11 mouse cellular contexts compared by ENCODE assay signal in the genomic region with DNA sequence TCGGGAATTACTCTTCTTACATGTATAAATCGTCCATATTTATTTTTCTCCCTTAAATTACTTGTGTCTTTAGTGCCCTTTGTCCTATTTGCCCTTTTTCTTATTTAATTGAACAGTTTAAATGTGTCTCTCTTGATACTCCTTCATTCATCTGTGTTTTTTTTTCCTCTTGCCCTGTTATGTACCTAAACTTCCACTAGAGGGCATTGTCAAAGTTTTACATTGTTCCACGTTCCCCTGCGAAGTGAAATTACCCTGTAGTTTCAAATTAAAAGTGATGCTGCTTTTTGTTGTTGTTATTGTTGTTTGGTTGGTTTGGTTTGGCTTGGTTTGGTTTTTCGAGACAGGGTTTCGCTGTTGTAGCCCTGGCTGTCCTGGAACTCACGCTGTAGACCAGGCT. TPM values are rescaled to one million over a fixed set of nuclear protein-coding genes. Genes with fewer than 3 reads are reported as not detected.
DNase-seq lines count a peak whose midpoint lies in the region; ATAC-seq and TF ChIP-seq lines count a peak whose summit lies in the region.
"Had no signal": no experiment of that assay in that cellular context is flagged by ENCODE, and none has a peak within 500 bp of the region (broad histone marks: within the 10 kb centered on the region; RNA-seq: fewer than 3 reads in every experiment).

No protein-coding gene starts in this region.

- 82% methylated on average over 7 of the region's 7 CpGs for WGBS in intestine, postnatal 0 days
- 81% methylated on average over 7 of the region's 7 CpGs for WGBS in intestine, embryonic 16.5 days

- no peaks in the 10 kb centered on the region for H3K79me2 ChIP-seq in CH12.LX (replicated peaks; ENCODE audit: control insufficient read depth, extremely low read depth, insufficient read depth, poor library complexity, severe bottlenecking)

- peak; percentile 60 for TF ChIP-seq CTCF in intestine, postnatal 0 days (IDR thresholded peaks at IDR 0.05; ENCODE audit: low read depth)
- TF ChIP-seq CTCF in CH12.LX (conservative IDR thresholded peaks at IDR 0.05 in 1 of 2, IDR thresholded peaks at IDR 0.05 in 1 of 2; ENCODE audit: low read depth in 2 of 2, low read length in 2 of 2): peak; percentile 40 to 72

- no peak overlapping the region for H3K4me3 ChIP-seq in intestine, postnatal 0 days (ENCODE audit: low read depth, low read length)
- no peak overlapping the region for H3K4me3 ChIP-seq in intestine, embryonic 16.5 days (ENCODE audit: low read length)
- no peak overlapping the region for H3K4me3 ChIP-seq in CH12.LX (replicated peaks in 1 of 3; ENCODE audit: low read depth in 2 of 3, low read length in 2 of 3, poor library complexity in 1 of 3)

- dilution Hi-C loops in CH12.LX (cut with MboI; ENCODE audit: extremely low pct_ligation_motif_present, extremely low pct_unique_long_range_greater_than_20kb, low sequenced_read_pairs): no loop called here

- no peaks in the 10 kb centered on the region for H3K27me3 ChIP-seq in intestine, postnatal 0 days (replicated peaks; ENCODE audit: control insufficient read depth, insufficient read depth, low read length)
- H3K27me3 ChIP-seq in intestine, embryonic 16.5 days (replicated peaks; ENCODE audit: control insufficient read depth, insufficient read depth, low read length): no peaks in the 10 kb centered on the region
- H3K27me3 ChIP-seq in CH12.LX (replicated peaks): no peaks in the 10 kb centered on the region

- in situ Hi-C loops in CH12.LX (cut with MboI; ENCODE audit: low pct_ligation_motif_present, low pct_unique_long_range_greater_than_20kb, low sequenced_read_pairs): loop anchor here (10.0 to 25.0 kb wide), 4 partner anchors 48 to 476 kb away; no protein-coding TSS in a partner anchor

- no peaks in the 10 kb centered on the region for H3K4me1 ChIP-seq in intestine, postnatal 0 days (replicated peaks; ENCODE audit: control insufficient read depth, insufficient read depth, low read length)
- peaks cover 15% of the 10 kb centered on the region for H3K4me1 ChIP-seq in intestine, embryonic 16.5 days (ENCODE audit: control insufficient read depth, insufficient read depth, low read length)
- H3K4me1 ChIP-seq in CH12.LX (ENCODE audit: control insufficient read depth in 1 of 2, insufficient read depth in 2 of 2): peaks cover 46 to 76% of the 10 kb centered on the region in 2 experiments

- no peak for TF ChIP-seq EP300 in CH12.LX (IDR thresholded peaks at IDR 0.05; ENCODE audit: low read length)

- no peak for ATAC-seq in intestine, postnatal 0 days
- no peak for ATAC-seq in intestine, embryonic 16.5 days
- 0 out of 2 replicates have a peak, but pooled peaks have one; percentile 20 for ATAC-seq in granulocyte monocyte progenitor cell, adult 5-6 weeks (replicated peaks; ENCODE audit: poor library complexity, severe bottlenecking)
- ATAC-seq: inflammation-experienced regulatory T-cells, adult 6 months had no signal

- DNase-seq in 416B (ENCODE audit: low read depth) (peak; percentile 45), CH12.LX (ENCODE audit: extremely low read depth) (peak; percentile 65)
- no peak for DNase-seq in right cerebral cortex, postnatal 25 days
- DNase-seq in spleen, postnatal 4 days (ENCODE audit: low spot score in 2 of 2): no peak
- DNase-seq: cerebellum, postnatal 10 days; kidney, postnatal 4 days; left cerebral cortex, postnatal 4 days had no signal

- H3K9ac ChIP-seq in intestine, postnatal 0 days (ENCODE audit: low read depth, low read length): no peak overlapping the region
- H3K9ac ChIP-seq in intestine, embryonic 16.5 days (ENCODE audit: low read depth, low read length): no peak overlapping the region
- H3K9ac ChIP-seq in CH12.LX (ENCODE audit: insufficient read depth, low read depth): no peak overlapping the region

- no peak overlapping the region for H3K27ac ChIP-seq in intestine, postnatal 0 days (ENCODE audit: low read depth, low read length)
- H3K27ac ChIP-seq in intestine, embryonic 16.5 days (ENCODE audit: low read length): no peak overlapping the region
- H3K27ac ChIP-seq in CH12.LX (ENCODE audit: insufficient read depth, low read depth): no peak overlapping the region

- no peak for TF ChIP-seq POLR2A in CH12.LX (IDR thresholded peaks at IDR 0.05; ENCODE audit: low read depth, low read length)

- TF ChIP-seq RAD21 in CH12.LX (IDR thresholded peaks at IDR 0.05; ENCODE audit: low read depth, low read length): peak; percentile 60

- no peaks in the 10 kb centered on the region for H3K9me3 ChIP-seq in intestine, postnatal 0 days (ENCODE audit: control insufficient read depth)
- H3K9me3 ChIP-seq in intestine, embryonic 16.5 days (ENCODE audit: control insufficient read depth, low read length): no peaks in the 10 kb centered on the region
- no peaks in the 10 kb centered on the region for H3K9me3 ChIP-seq in CH12.LX (replicated peaks; ENCODE audit: low read length)

- H3K4me2 ChIP-seq in intestine, postnatal 0 days (replicated peaks; ENCODE audit: low read depth): no peak overlapping the region
- no peak overlapping the region for H3K4me2 ChIP-seq in intestine, embryonic 16.5 days (ENCODE audit: low read depth, low read length)
- H3K4me2 ChIP-seq in CH12.LX (ENCODE audit: insufficient read depth, low read depth, poor library complexity, severe bottlenecking): no peak overlapping the region

- H3K36me3 ChIP-seq in intestine, postnatal 0 days (ENCODE audit: control insufficient read depth, insufficient read depth): peaks cover 10% of the 10 kb centered on the region
- 0 out of 2 replicates have a peak, but pooled peaks cover 3% of the 10 kb centered on the region for H3K36me3 ChIP-seq in intestine, embryonic 16.5 days (ENCODE audit: control insufficient read depth, insufficient read depth, low read length)
- H3K36me3 ChIP-seq in CH12.LX (replicated peaks in 1 of 2; ENCODE audit: control insufficient read depth in 1 of 2, insufficient read depth in 1 of 2, low read length in 1 of 2): peaks cover 12 to 26% of the 10 kb centered on the region in 2 experiments

TF ChIP-seq in CH12.LX, 34 proteins besides CTCF, POLR2A, EP300 and RAD21:
- TF ChIP-seq KAT2A (IDR thresholded peaks at IDR 0.05; ENCODE audit: insufficient replicate concordance, low read length): no peak
- no peak for TF ChIP-seq CHD2 (IDR thresholded peaks at IDR 0.05; ENCODE audit: low read length)
- TF ChIP-seq SMC3 (IDR thresholded peaks at IDR 0.05; ENCODE audit: low read depth, low read length): peak; percentile 57
- TF ChIP-seq RCOR1 (conservative IDR thresholded peaks at IDR 0.05; ENCODE audit: low read depth, low read length): no peak
- TF ChIP-seq JUN (IDR thresholded peaks at IDR 0.05; ENCODE audit: insufficient read depth, low read depth, low read length): no peak
- no peak for TF ChIP-seq SIN3A (IDR thresholded peaks at IDR 0.05; ENCODE audit: low read length)
- TF ChIP-seq MAZ (IDR thresholded peaks at IDR 0.05; ENCODE audit: low read depth, low read length): no peak
- TF ChIP-seq ZNF384 (IDR thresholded peaks at IDR 0.05; ENCODE audit: low read depth, low read length): peak; percentile 87
- TF ChIP-seq MAFK (IDR thresholded peaks at IDR 0.05; ENCODE audit: insufficient replicate concordance, low read length): no peak
- TF ChIP-seq UBTF (IDR thresholded peaks at IDR 0.05; ENCODE audit: low read depth, low read length): no peak
- no peak for TF ChIP-seq PAX5 (IDR thresholded peaks at IDR 0.05; ENCODE audit: low read length)
- no peak for TF ChIP-seq USF2 (conservative IDR thresholded peaks at IDR 0.05; ENCODE audit: low read depth, low read length)
- TF ChIP-seq GABPA (IDR thresholded peaks at IDR 0.05; ENCODE audit: insufficient replicate concordance, low read depth, low read length): no peak
- no peak for TF ChIP-seq BHLHE40 (IDR thresholded peaks at IDR 0.05; ENCODE audit: low read depth, low read length)
- peak; percentile 1; the same call in 1 of the 2 replicates for TF ChIP-seq NELFE (IDR thresholded peaks at IDR 0.05; ENCODE audit: low read depth, low read length)
- TF ChIP-seq MEF2A (IDR thresholded peaks at IDR 0.05; ENCODE audit: borderline replicate concordance, low read depth, low read length): no peak; the same call in 1 of the 2 replicates
- 0 out of 2 replicates have a peak, but pooled peaks have one; percentile 14 for TF ChIP-seq TBP (conservative IDR thresholded peaks at IDR 0.05; ENCODE audit: low read depth, low read length)
- no peak for TF ChIP-seq ZC3H11A (IDR thresholded peaks at IDR 0.05; ENCODE audit: low read depth, low read length)
- no peak for TF ChIP-seq TCF12 (IDR thresholded peaks at IDR 0.05; ENCODE audit: low read depth, low read length)
- no peak for TF ChIP-seq ZMIZ1 (IDR thresholded peaks at IDR 0.05; ENCODE audit: low read depth, low read length)

RNA-seq across cellular contexts. Expression of a gene that starts 26.5 kb away (rescaled TPM):
- polyA plus RNA-seq in intestine, postnatal 0 days (2015; fragmentation: Nextera tagmentation; extraction: Ambion mirVana): 111 and 115 TPM in 2 replicates
- 146 and 149 TPM in 2 replicates for polyA plus RNA-seq in intestine, embryonic 16.5 days (2015; fragmentation: Nextera tagmentation; extraction: Ambion mirVana)
- 129 and 132 TPM in 2 replicates for total RNA-seq in CH12.LX (2012; rRNA removed)
- 119 and 145 TPM in 2 replicates for total RNA-seq in CH12.LX (2014; rRNA removed)
- polyA plus RNA-seq in CH12.LX (2012; ENCODE audit: insufficient read length, low read depth): 98.3 and 101 TPM in 2 replicates
- total RNA-seq in granulocyte monocyte progenitor cell, adult 5-6 weeks (2014; fragmentation: Nextera tagmentation): 58.2 and 67.4 TPM in 2 replicates
- 46.5 and 49.3 TPM in 2 replicates for total RNA-seq in granulocyte monocyte progenitor cell, adult 5-6 weeks (2017)

Comparison
In these comparisons a context has a peak if more than half of its experiments do, and no peak if none do; other contexts are left out.
1. DNase-seq: peak in 416B (single experiment) and CH12.LX (single experiment); none in right cerebral cortex, postnatal 25 days (single experiment) and spleen, postnatal 4 days (0 of 2).